In genomic region chr10:37637001-37637562, GRCm38 (mm10) we compare ENCODE assay signal across 14 mouse cellular contexts.
DNase-seq lines count a peak whose midpoint lies in the region; ATAC-seq lines count a peak whose summit lies in the region.
"Had no signal": no experiment of that assay in that cellular context is flagged by ENCODE, and none has a peak within 500 bp of the region (broad histone marks: within the 10 kb centered on the region; RNA-seq: fewer than 3 reads in every experiment).

No protein-coding gene starts in this region.

- peaks cover 6% of the 10 kb centered on the region; the same call in 1 of the 2 replicates for H3K4me1 ChIP-seq in neural tube, embryonic 15.5 days
- 0 out of 2 replicates have a peak, but pooled peaks cover 4% of the 10 kb centered on the region for H3K4me1 ChIP-seq in kidney, embryonic 14.5 days (ENCODE audit: control insufficient read depth, insufficient read depth, low read length)
- H3K4me1 ChIP-seq: midbrain, embryonic 15.5 days had no signal

- no peak overlapping the region for H3K4me3 ChIP-seq in neural tube, embryonic 15.5 days (replicated peaks)
- no peak overlapping the region for H3K4me3 ChIP-seq in kidney, embryonic 14.5 days (ENCODE audit: low read length)
- H3K4me3 ChIP-seq: gastrocnemius, adult 2 months; heart, embryonic 13.5 days; midbrain, embryonic 15.5 days had no signal

- ATAC-seq in cerebellum, adult (ENCODE audit: insufficient number of reproducible peaks, low FRiP score, low TSS enrichment): no peak
- no peak for ATAC-seq in neural tube, embryonic 15.5 days (ENCODE audit: low FRiP score)
- peak; percentile 75 for ATAC-seq in kidney, embryonic 14.5 days (ENCODE audit: low FRiP score, low TSS enrichment)
- no peak for ATAC-seq in megakaryocyte progenitor cell, adult 5-6 weeks (replicated peaks; ENCODE audit: poor library complexity)
- ATAC-seq: midbrain, embryonic 15.5 days had no signal

- no peaks in the 10 kb centered on the region for H3K9me3 ChIP-seq in neural tube, embryonic 15.5 days (replicated peaks)
- no peaks in the 10 kb centered on the region for H3K9me3 ChIP-seq in kidney, embryonic 14.5 days (ENCODE audit: control insufficient read depth, low read length)
- H3K9me3 ChIP-seq: heart, embryonic 13.5 days; midbrain, embryonic 15.5 days had no signal

- H3K4me2 ChIP-seq in neural tube, embryonic 15.5 days: no peak overlapping the region
- H3K4me2 ChIP-seq in kidney, embryonic 14.5 days (replicated peaks; ENCODE audit: low read depth, low read length): no peak overlapping the region
- H3K4me2 ChIP-seq: heart, embryonic 13.5 days; midbrain, embryonic 15.5 days had no signal

- no peak overlapping the region for H3K9ac ChIP-seq in neural tube, embryonic 15.5 days (replicated peaks)
- H3K9ac ChIP-seq in kidney, embryonic 14.5 days (ENCODE audit: low read depth, low read length): no peak overlapping the region
- H3K9ac ChIP-seq: heart, embryonic 13.5 days; midbrain, embryonic 15.5 days had no signal

- peak; percentile 20 to 38 for DNase-seq in cerebellum, postnatal 25 days
- peak; percentile 62 for DNase-seq in neural tube, embryonic 10.5 days (ENCODE audit: extremely low spot score, low spot score)
- DNase-seq in thymus, postnatal 10 days (ENCODE audit: low spot score in 2 of 2): no peak
- DNase-seq in B cell, adult 2 months: no peak
- DNase-seq: adrenal gland, postnatal 14 days; gastrocnemius, adult 2 months; layer of hippocampus, adult 9-11 months; liver had no signal

- no peak overlapping the region for H3K27ac ChIP-seq in neural tube, embryonic 15.5 days (replicated peaks)
- no peak overlapping the region for H3K27ac ChIP-seq in kidney, embryonic 14.5 days (ENCODE audit: low read depth, low read length)
- H3K27ac ChIP-seq: gastrocnemius, adult 2 months; heart, embryonic 13.5 days; midbrain, embryonic 15.5 days had no signal

- WGBS in neural tube, embryonic 15.5 days: 67% methylated on average over 7 of the region's 7 CpGs
- WGBS in kidney, embryonic 14.5 days: 34% methylated on average over 7 of the region's 7 CpGs

- H3K27me3 ChIP-seq in neural tube, embryonic 15.5 days (replicated peaks): no peaks in the 10 kb centered on the region
- no peaks in the 10 kb centered on the region for H3K27me3 ChIP-seq in kidney, embryonic 14.5 days (ENCODE audit: control insufficient read depth, insufficient read depth, low read length)
- H3K27me3 ChIP-seq: midbrain, embryonic 15.5 days had no signal

- H3K36me3 ChIP-seq in neural tube, embryonic 15.5 days: no peaks in the 10 kb centered on the region
- H3K36me3 ChIP-seq in kidney, embryonic 14.5 days (ENCODE audit: control insufficient read depth, insufficient read depth, low read length): no peaks in the 10 kb centered on the region
- H3K36me3 ChIP-seq: heart, embryonic 13.5 days; midbrain, embryonic 15.5 days had no signal

Comparison
In these comparisons a context has a peak if more than half of its experiments do, and no peak if none do; other contexts are left out.
1. DNase-seq: peak in cerebellum, postnatal 25 days (2 of 2) and neural tube, embryonic 10.5 days (single experiment); none in thymus, postnatal 10 days (0 of 2) and B cell, adult 2 months (0 of 2).